Mouse (Mus musculus) lung, embryonic 15.5 days (tissue): ENCODE results near the gene Car4. TPM values are rescaled to one million over a fixed set of nuclear protein-coding genes. Genes with fewer than 3 reads are reported as not detected.

Source experiments
- ATAC-seq: fragments of 200-750 bp; cut with Nextera tagmentation; 2 replicates; pipeline ENCODE4 v1.8.0; 2017; ENCODE audit warnings: moderate number of reproducible peaks, borderline replicate concordance; ENCODE audit not compliant: low FRiP score, low TSS enrichment; ENCODE audit errors: extremely low read depth
- H3K27ac ChIP-seq: fragments of 300-500 bp; sonication (generic); 2 replicates; pipeline ENCODE4 v1.5.1; 2015; ENCODE audit warnings: moderate library complexity, mild to moderate bottlenecking, inconsistent platforms
- H3K27me3 ChIP-seq: fragments of 300-500 bp; sonication (generic); 2 replicates; pipeline ENCODE4 v1.6.1; 2015; ENCODE audit warnings: inconsistent platforms
- H3K36me3 ChIP-seq: fragments of 300-500 bp; sonication (generic); 2 replicates; pipeline ENCODE4 v1.6.1; 2015; ENCODE audit warnings: inconsistent platforms
- H3K4me1 ChIP-seq: fragments of 300-500 bp; sonication (generic); 2 replicates; pipeline ENCODE4 v1.6.1; 2015; ENCODE audit warnings: inconsistent platforms
- H3K4me2 ChIP-seq: fragments of 300-500 bp; sonication (generic); 2 replicates; pipeline ENCODE4 v1.6.1; 2015; ENCODE audit warnings: inconsistent platforms, mild to moderate bottlenecking, moderate library complexity
- H3K4me3 ChIP-seq: fragments of 300-500 bp; sonication (generic); 2 replicates; pipeline ENCODE4 v1.5.1; 2015; ENCODE audit warnings: mild to moderate bottlenecking, inconsistent platforms
- H3K9ac ChIP-seq: fragments of 300-500 bp; sonication (generic); 2 replicates; pipeline ENCODE4 v1.6.1; 2015; ENCODE audit warnings: inconsistent platforms
- H3K9me3 ChIP-seq: fragments of 300-500 bp; sonication (generic); 2 replicates; pipeline ENCODE4 v1.6.1; 2016; ENCODE audit warnings: inconsistent platforms
- WGBS: fragments of 180-500 bp; shearing (Covaris S2); methylation state at CpG from one replicate; pipeline ENCODE4 v1.1.7; 2015; 5-methylcytosine and 5-hydroxymethylcytosine counted together
- polyA plus RNA-seq: library from polyadenylated mRNA; unstranded; fragments of >200 nt; fragmentation: Nextera tagmentation; extraction: Ambion mirVana; gene quantifications from 2 replicates; pipeline ENCODE4 v1.2.1, GENCODE M21; 2015

The Car4 gene
- polyA plus RNA-seq, 1 experiment from 2014 or later = 0.85 TPM

GRCm38 (mm10) chr11:84974582-84974981 lies 17.0 kb downstream of the Car4 start:
- H3K4me2 ChIP-seq = no peak overlapping the region
- ATAC-seq = no peak
- H3K27me3 ChIP-seq = no peaks in the 10 kb centered on the region
- no peaks in the 10 kb centered on the region for H3K9me3 ChIP-seq
- 49% methylated on average over 7 of the region's 7 CpGs for WGBS
- no peak overlapping the region for H3K27ac ChIP-seq
- no peak overlapping the region for H3K9ac ChIP-seq
- no peak overlapping the region for H3K4me3 ChIP-seq
- H3K4me1 ChIP-seq = no peaks in the 10 kb centered on the region
- no peaks in the 10 kb centered on the region for H3K36me3 ChIP-seq

GRCm38 (mm10) chr11:84976706-84977105 lies 19.1 kb downstream of the Car4 start:
- 75% methylated on average over 3 of the region's 3 CpGs for WGBS
- H3K36me3 ChIP-seq = no peaks in the 10 kb centered on the region
- H3K4me2 ChIP-seq = no peak overlapping the region
- no peak overlapping the region for H3K27ac ChIP-seq
- H3K9me3 ChIP-seq = no peaks in the 10 kb centered on the region
- no peak overlapping the region for H3K9ac ChIP-seq
- no peak overlapping the region for H3K4me3 ChIP-seq
- ATAC-seq = no peak
- no peaks in the 10 kb centered on the region for H3K4me1 ChIP-seq
- H3K27me3 ChIP-seq = no peaks in the 10 kb centered on the region

GRCm38 (mm10) chr11:84977385-84977952 lies 19.9 kb downstream of the Car4 start:
- Histone ChIP-seq H3K9me3 (no peaks in the 10 kb centered on the region), H3K27ac (no peak overlapping the region), H3K27me3 (no peaks in the 10 kb centered on the region), H3K36me3 (no peaks in the 10 kb centered on the region), H3K9ac (no peak overlapping the region), H3K4me2 (no peak overlapping the region), H3K4me3 (no peak overlapping the region), H3K4me1 (no peaks in the 10 kb centered on the region)
- no peak for ATAC-seq
- 72% methylated on average over 3 of the region's 3 CpGs for WGBS

GRCm38 (mm10) chr11:84978113-84978512 lies 20.5 kb downstream of the Car4 start:
- WGBS = 49% methylated on average over 2 of the region's 2 CpGs
- Histone ChIP-seq H3K9ac (no peak overlapping the region), H3K4me2 (no peak overlapping the region), H3K36me3 (no peaks in the 10 kb centered on the region), H3K9me3 (no peaks in the 10 kb centered on the region), H3K27ac (no peak overlapping the region), H3K4me3 (no peak overlapping the region), H3K27me3 (no peaks in the 10 kb centered on the region), H3K4me1 (no peaks in the 10 kb centered on the region)
- ATAC-seq = no peak

- Histone ChIP-seq H3K4me2 (no peak overlapping the region), H3K9me3 (no peaks in the 10 kb centered on the region), H3K4me3 (no peak overlapping the region), H3K9ac (no peak overlapping the region), H3K36me3 (0 out of 2 replicates have a peak, but pooled peaks cover 3% of the 10 kb centered on the region), H3K27ac (no peak overlapping the region), H3K27me3 (no peaks in the 10 kb centered on the region), H3K4me1 (no peaks in the 10 kb centered on the region)
- ATAC-seq = no peak
- WGBS = 30% methylated on average over 1 of the region's 1 CpGs
These were observed 21.8 kb downstream of the Car4 start for GRCm38 (mm10) chr11:84979351-84979750.

GRCm38 (mm10) chr11:84980697-84981096 lies 23.1 kb downstream of the Car4 start:
- Histone ChIP-seq H3K4me3 (no peak overlapping the region), H3K27me3 (no peaks in the 10 kb centered on the region), H3K9me3 (no peaks in the 10 kb centered on the region), H3K4me1 (no peaks in the 10 kb centered on the region), H3K4me2 (no peak overlapping the region), H3K27ac (no peak overlapping the region), H3K36me3 (peaks cover 7% of the 10 kb centered on the region), H3K9ac (no peak overlapping the region)
- no peak for ATAC-seq
- 76% methylated on average over 2 of the region's 2 CpGs for WGBS

- no peak overlapping the region for H3K27ac ChIP-seq
- no peaks in the 10 kb centered on the region for H3K4me1 ChIP-seq
- H3K9ac ChIP-seq = no peak overlapping the region
- H3K9me3 ChIP-seq = no peaks in the 10 kb centered on the region
- WGBS = 88% methylated on average over 6 of the region's 6 CpGs
- H3K4me2 ChIP-seq = no peak overlapping the region
- H3K36me3 ChIP-seq = peaks cover 28% of the 10 kb centered on the region
- ATAC-seq = no peak
- H3K4me3 ChIP-seq = no peak overlapping the region
- no peaks in the 10 kb centered on the region for H3K27me3 ChIP-seq
These were observed 27.8 kb downstream of the Car4 start for GRCm38 (mm10) chr11:84985421-84985820.

GRCm38 (mm10) chr11:84988341-84988919 lies 30.8 kb downstream of the Car4 start:
- WGBS = 91% methylated on average over 3 of the region's 3 CpGs
- no peak for ATAC-seq
- H3K9ac ChIP-seq = no peak overlapping the region

GRCm38 (mm10) chr11:84992996-84993395 lies 35.4 kb downstream of the Car4 start:
- H3K9ac ChIP-seq = no peak overlapping the region
- H3K4me1 ChIP-seq = no peaks in the 10 kb centered on the region
- H3K4me2 ChIP-seq = no peak overlapping the region
- H3K4me3 ChIP-seq = no peak overlapping the region
- no peak overlapping the region for H3K27ac ChIP-seq
- ATAC-seq = no peak
- no peaks in the 10 kb centered on the region for H3K27me3 ChIP-seq
- WGBS = 78% methylated on average over 1 of the region's 1 CpGs
- no peaks in the 10 kb centered on the region for H3K9me3 ChIP-seq
- H3K36me3 ChIP-seq = peaks cover 27% of the 10 kb centered on the region

More at GRCm38 (mm10) chr11:84988341-84988919, 30.8 kb downstream of the Car4 start:
- Histone ChIP-seq H3K9me3 (no peaks in the 10 kb centered on the region), H3K27me3 (no peaks in the 10 kb centered on the region), H3K36me3 (peaks cover 39% of the 10 kb centered on the region), H3K4me1 (no peaks in the 10 kb centered on the region), H3K4me3 (no peak overlapping the region), H3K4me2 (no peak overlapping the region), H3K27ac (no peak overlapping the region)

- ATAC-seq = no peak
These were observed 37.7 kb downstream of the Car4 start for GRCm38 (mm10) chr11:84995241-84995640.

GRCm38 (mm10) chr11:85003566-85003965 lies 46.0 kb downstream of the Car4 start:
- H3K27me3 ChIP-seq = no peaks in the 10 kb centered on the region
- H3K9ac ChIP-seq = no peak overlapping the region
- 84% methylated on average over 3 of the region's 3 CpGs for WGBS
- no peaks in the 10 kb centered on the region for H3K9me3 ChIP-seq
- H3K27ac ChIP-seq = no peak overlapping the region
- H3K4me1 ChIP-seq = no peaks in the 10 kb centered on the region
- peaks cover 15% of the 10 kb centered on the region; the same call in 1 of the 2 replicates for H3K36me3 ChIP-seq
- ATAC-seq = no peak
- no peak overlapping the region for H3K4me3 ChIP-seq
- no peak overlapping the region for H3K4me2 ChIP-seq

More at GRCm38 (mm10) chr11:84995241-84995640, 37.7 kb downstream of the Car4 start:
- Histone ChIP-seq H3K27ac (no peak overlapping the region), H3K4me3 (no peak overlapping the region), H3K4me1 (no peaks in the 10 kb centered on the region), H3K36me3 (peaks cover 18% of the 10 kb centered on the region), H3K27me3 (no peaks in the 10 kb centered on the region), H3K9ac (no peak overlapping the region), H3K9me3 (no peaks in the 10 kb centered on the region), H3K4me2 (no peak overlapping the region)
- WGBS = 93% methylated on average over 1 of the region's 1 CpGs

- Histone ChIP-seq H3K9me3 (no peaks in the 10 kb centered on the region), H3K4me1 (no peaks in the 10 kb centered on the region), H3K4me3 (no peak overlapping the region), H3K27ac (no peak overlapping the region), H3K27me3 (no peaks in the 10 kb centered on the region), H3K36me3 (0 out of 2 replicates have a peak, but pooled peaks cover 8% of the 10 kb centered on the region), H3K9ac (no peak overlapping the region), H3K4me2 (no peak overlapping the region)
- ATAC-seq = no peak
These were observed 55.5 kb downstream of the Car4 start for GRCm38 (mm10) chr11:85013121-85013520.
